Mouse (Mus musculus): ENCODE measurements around the gene Gbf1. TPM values are rescaled to one million over a fixed set of nuclear protein-coding genes. Genes with fewer than 3 reads are reported as not detected.
"Not testable (repeated sequence)": the region's sequence is repeated elsewhere in the genome, so short reads cannot be mapped to it uniquely, and the experiment has no call there.

The Gbf1 gene
- 76.1 and 80.5 TPM in 2 replicates for polyA plus RNA-seq (2016; fragmentation: Nextera tagmentation; extraction: Ambion mirVana)

DNA sequence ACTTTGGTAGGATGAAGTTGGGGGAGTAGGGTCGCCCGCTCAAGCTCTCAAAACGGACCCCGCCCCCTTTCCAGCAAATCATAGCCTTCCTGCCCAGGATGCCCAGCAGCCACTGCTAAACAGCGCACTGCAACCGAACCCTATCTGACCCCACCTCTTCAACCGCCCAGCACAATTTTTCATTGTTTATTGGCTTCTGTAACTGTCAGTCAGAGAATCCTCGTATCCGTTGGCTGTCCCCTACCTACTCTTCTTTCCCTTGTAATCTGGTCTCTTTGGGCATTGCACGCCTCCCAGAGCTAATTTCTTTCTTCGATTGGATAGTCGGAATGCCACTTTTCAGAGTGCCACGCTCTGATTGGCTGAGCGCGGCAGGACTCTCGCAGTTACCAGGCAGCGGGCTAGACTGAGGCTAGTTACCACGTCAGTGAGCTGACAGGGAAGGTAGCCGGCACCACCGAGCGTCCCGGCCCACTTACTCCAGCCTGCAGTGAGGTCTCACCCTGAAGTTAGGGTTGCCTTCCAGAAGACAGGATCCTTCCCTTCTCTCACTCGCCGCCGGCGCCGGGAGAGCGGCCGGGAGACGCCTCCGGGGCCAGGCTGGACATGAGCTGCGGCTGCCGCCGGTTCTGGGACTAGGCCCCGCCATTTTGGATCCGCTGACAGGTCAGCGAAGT is at the start of gene Gbf1:
Gene Gbf1, plus strand, starts transcription at position 383 of the 677 bp plus-strand sequence.
- peaks cover 38% of the 10 kb centered on the region for H3K27me3 ChIP-seq
- H3K4me2 ChIP-seq (replicated peaks) = peak within 1 kb of the TSS; percentile 70
- WGBS = under 1% methylated on average over 37 of the region's 37 CpGs
- H3K4me3 ChIP-seq = peak within 1 kb of the TSS; percentile 59
- no peaks in the 10 kb centered on the region for H3K36me3 ChIP-seq
- peak within 1 kb of the TSS; percentile 72 for H3K27ac ChIP-seq
- H3K9me3 ChIP-seq (replicated peaks) = no peaks in the 10 kb centered on the region
- peaks cover 34% of the 10 kb centered on the region for H3K4me1 ChIP-seq
- peak within 1 kb of the TSS; percentile 78 for H3K9ac ChIP-seq
- peak; percentile 100 for ATAC-seq (ENCODE audit: low FRiP score)

- 87% methylated on average over 6 of the region's 6 CpGs for WGBS
- no peaks in the 10 kb centered on the region for H3K9me3 ChIP-seq (replicated peaks)
- H3K9ac ChIP-seq = no peak overlapping the region
- no peaks in the 10 kb centered on the region for H3K36me3 ChIP-seq
- no peaks in the 10 kb centered on the region for H3K4me1 ChIP-seq
- H3K27me3 ChIP-seq = no peaks in the 10 kb centered on the region
- no peak overlapping the region for H3K4me2 ChIP-seq (replicated peaks)
- H3K27ac ChIP-seq = no peak overlapping the region
- no peak overlapping the region for H3K4me3 ChIP-seq
- no peak for ATAC-seq (ENCODE audit: low FRiP score)
Measured at GRCm38 (mm10) chr19:46103437-46104186, 48.7 kb upstream of the Gbf1 start.

- no peaks in the 10 kb centered on the region for H3K4me1 ChIP-seq
- no peaks in the 10 kb centered on the region for H3K9me3 ChIP-seq (replicated peaks)
- H3K9ac ChIP-seq = no peak overlapping the region
- no peak overlapping the region for H3K4me2 ChIP-seq (replicated peaks)
- H3K27me3 ChIP-seq = no peaks in the 10 kb centered on the region
- H3K4me3 ChIP-seq = no peak overlapping the region
- whole genome bisulfite sequencing = 73% methylated on average over 2 of the region's 2 CpGs
- no peak for ATAC-seq (ENCODE audit: low FRiP score)
- no peak overlapping the region for H3K27ac ChIP-seq
- H3K36me3 ChIP-seq = no peaks in the 10 kb centered on the region
Measured at GRCm38 (mm10) chr19:46104187-46104557, 48.1 kb upstream of the Gbf1 start.

- Histone ChIP-seq H3K36me3 (no peaks in the 10 kb centered on the region), H3K9ac (no peak overlapping the region), H3K27me3 (no peaks in the 10 kb centered on the region), H3K9me3 (replicated peaks) (no peaks in the 10 kb centered on the region), H3K27ac (no peak overlapping the region), H3K4me1 (no peaks in the 10 kb centered on the region), H3K4me2 (replicated peaks) (no peak overlapping the region), H3K4me3 (no peak overlapping the region)
- WGBS = 71% methylated on average over 2 of the region's 2 CpGs
- no peak for ATAC-seq (ENCODE audit: low FRiP score)
Measured at GRCm38 (mm10) chr19:46110214-46110613, 42.1 kb upstream of the Gbf1 start.

DNA sequence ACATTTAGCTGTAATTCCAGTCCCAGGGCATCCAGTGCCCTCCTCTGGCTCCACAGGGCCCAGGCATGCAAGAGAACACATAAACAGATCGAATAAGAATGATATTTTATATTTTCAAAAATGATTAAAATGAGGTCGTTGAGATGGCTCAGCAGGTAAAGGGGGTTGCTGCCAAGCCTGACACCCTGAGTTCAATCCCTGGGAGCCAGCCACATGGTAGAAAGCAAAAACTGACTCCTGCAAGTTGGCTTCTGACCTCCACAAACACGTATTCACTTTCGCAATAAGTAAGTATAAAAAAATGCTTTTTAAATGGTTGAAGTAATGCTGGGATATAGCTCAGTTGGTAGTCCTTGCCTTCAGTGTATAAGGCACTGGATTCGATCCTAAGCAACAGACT is 41.5 kb upstream of the Gbf1 start:
- Histone ChIP-seq H3K36me3 (no peaks in the 10 kb centered on the region), H3K4me2 (replicated peaks) (no peak overlapping the region), H3K27ac (no peak overlapping the region), H3K9ac (no peak overlapping the region), H3K4me1 (no peaks in the 10 kb centered on the region), H3K27me3 (no peaks in the 10 kb centered on the region), H3K4me3 (no peak overlapping the region), H3K9me3 (replicated peaks) (no peaks in the 10 kb centered on the region)
- no peak for ATAC-seq (ENCODE audit: low FRiP score)
- 87% methylated on average over 5 of the region's 5 CpGs for WGBS

- Histone ChIP-seq H3K9ac (no peak overlapping the region), H3K27ac (no peak overlapping the region), H3K4me1 (no peaks in the 10 kb centered on the region), H3K27me3 (no peaks in the 10 kb centered on the region), H3K4me3 (no peak overlapping the region), H3K9me3 (replicated peaks) (no peaks in the 10 kb centered on the region), H3K36me3 (no peaks in the 10 kb centered on the region), H3K4me2 (replicated peaks) (no peak overlapping the region)
- WGBS = 63% methylated on average over 4 of the region's 4 CpGs
- ATAC-seq (ENCODE audit: low FRiP score) = no peak
Measured at GRCm38 (mm10) chr19:46114617-46115016, 37.7 kb upstream of the Gbf1 start.

GRCm38 (mm10) chr19:46119458-46119857 is 32.9 kb upstream of the Gbf1 start:
- Histone ChIP-seq H3K36me3 (no peaks in the 10 kb centered on the region), H3K27ac (no peak overlapping the region), H3K4me2 (replicated peaks) (no peak overlapping the region), H3K9ac (no peak overlapping the region), H3K27me3 (no peaks in the 10 kb centered on the region), H3K4me3 (no peak overlapping the region), H3K4me1 (no peaks in the 10 kb centered on the region), H3K9me3 (replicated peaks) (no peaks in the 10 kb centered on the region)
- WGBS = 89% methylated on average over 3 of the region's 3 CpGs
- ATAC-seq (ENCODE audit: low FRiP score) = no peak

GRCm38 (mm10) chr19:46120872-46121271 is 31.4 kb upstream of the Gbf1 start:
- Histone ChIP-seq H3K9ac (no peak overlapping the region), H3K4me1 (no peaks in the 10 kb centered on the region), H3K4me2 (replicated peaks) (no peak overlapping the region), H3K27ac (no peak overlapping the region), H3K9me3 (replicated peaks) (no peaks in the 10 kb centered on the region), H3K4me3 (no peak overlapping the region), H3K36me3 (no peaks in the 10 kb centered on the region), H3K27me3 (no peaks in the 10 kb centered on the region)
- no peak for ATAC-seq (ENCODE audit: low FRiP score)
- WGBS = 77% methylated on average over 6 of the region's 6 CpGs

- 83% methylated on average over 3 of the region's 3 CpGs for WGBS
- no peaks in the 10 kb centered on the region for H3K4me1 ChIP-seq
- peaks cover 4% of the 10 kb centered on the region for H3K27me3 ChIP-seq
- H3K27ac ChIP-seq = no peak overlapping the region
- H3K36me3 ChIP-seq = no peaks in the 10 kb centered on the region
- ATAC-seq (ENCODE audit: low FRiP score) = no peak
- no peaks in the 10 kb centered on the region for H3K9me3 ChIP-seq (replicated peaks)
- no peak overlapping the region for H3K4me2 ChIP-seq (replicated peaks)
- no peak overlapping the region for H3K4me3 ChIP-seq
- no peak overlapping the region for H3K9ac ChIP-seq
Measured at GRCm38 (mm10) chr19:46123876-46124275, 28.4 kb upstream of the Gbf1 start.

DNA sequence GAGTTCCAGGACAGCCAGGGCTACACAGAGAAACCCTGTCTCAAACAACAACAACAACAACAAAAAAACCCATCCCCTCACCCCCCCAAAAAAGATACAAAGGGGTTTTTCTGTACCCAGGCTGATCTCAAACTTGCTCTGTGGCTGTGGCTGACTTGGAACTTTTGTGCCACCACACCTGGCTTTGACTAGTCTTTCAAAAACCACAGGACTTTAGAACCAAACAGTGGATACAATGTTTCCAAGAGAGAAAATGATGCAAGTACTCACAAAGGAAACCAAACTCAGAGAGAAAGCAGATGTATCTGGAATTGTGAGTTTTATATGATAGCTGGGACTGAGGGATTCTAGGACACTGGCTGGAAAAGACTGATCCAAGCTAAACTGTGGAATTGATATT is 27.7 kb upstream of the Gbf1 start:
- ATAC-seq (ENCODE audit: low FRiP score) = no peak
- H3K27ac ChIP-seq = no peak overlapping the region
- H3K9me3 ChIP-seq (replicated peaks) = no peaks in the 10 kb centered on the region
- H3K4me3 ChIP-seq = no peak overlapping the region
- no peak overlapping the region for H3K4me2 ChIP-seq (replicated peaks)
- H3K9ac ChIP-seq = no peak overlapping the region
- no peaks in the 10 kb centered on the region for H3K36me3 ChIP-seq
- no peaks in the 10 kb centered on the region for H3K4me1 ChIP-seq
- H3K27me3 ChIP-seq = peaks cover 4% of the 10 kb centered on the region

DNA sequence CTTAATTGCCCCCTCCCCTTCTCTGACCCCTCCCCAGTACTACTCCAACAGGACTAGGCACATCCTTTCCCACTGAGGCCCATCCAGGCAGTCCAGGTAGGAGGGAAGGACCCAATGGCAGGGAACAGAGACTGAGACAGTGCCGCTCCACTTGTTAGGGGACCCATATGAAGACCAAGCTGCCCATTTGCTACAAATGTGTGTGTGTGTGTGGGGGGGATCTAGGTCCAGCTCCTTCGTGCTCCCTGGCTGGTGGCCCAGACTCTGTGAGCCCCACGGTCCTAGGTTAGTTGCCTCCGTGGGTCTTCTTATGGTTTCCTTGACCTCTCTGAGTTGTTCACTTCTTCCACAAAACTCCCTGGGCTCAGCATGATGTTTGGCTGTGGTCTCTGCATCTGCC is 26.0 kb upstream of the Gbf1 start:
- Histone ChIP-seq H3K4me3 (no peak overlapping the region), H3K4me1 (no peaks in the 10 kb centered on the region), H3K36me3 (no peaks in the 10 kb centered on the region), H3K4me2 (replicated peaks) (no peak overlapping the region), H3K9me3 (replicated peaks) (no peaks in the 10 kb centered on the region), H3K27ac (no peak overlapping the region), H3K27me3 (peaks cover 18% of the 10 kb centered on the region), H3K9ac (no peak overlapping the region)
- 79% methylated on average over 4 of the region's 4 CpGs for WGBS
- ATAC-seq (ENCODE audit: low FRiP score) = no peak

GRCm38 (mm10) chr19:46129737-46130136 is 22.6 kb upstream of the Gbf1 start:
- H3K4me1 ChIP-seq; H3K9me3 ChIP-seq (replicated peaks); ATAC-seq (ENCODE audit: low FRiP score); H3K9ac ChIP-seq; H3K27ac ChIP-seq; H3K4me3 ChIP-seq; H3K36me3 ChIP-seq; H3K4me2 ChIP-seq (replicated peaks): not testable (repeated sequence)
- 70% methylated on average over 6 of the region's 6 CpGs for WGBS
- H3K27me3 ChIP-seq = peaks cover 52% of the 10 kb centered on the region

DNA sequence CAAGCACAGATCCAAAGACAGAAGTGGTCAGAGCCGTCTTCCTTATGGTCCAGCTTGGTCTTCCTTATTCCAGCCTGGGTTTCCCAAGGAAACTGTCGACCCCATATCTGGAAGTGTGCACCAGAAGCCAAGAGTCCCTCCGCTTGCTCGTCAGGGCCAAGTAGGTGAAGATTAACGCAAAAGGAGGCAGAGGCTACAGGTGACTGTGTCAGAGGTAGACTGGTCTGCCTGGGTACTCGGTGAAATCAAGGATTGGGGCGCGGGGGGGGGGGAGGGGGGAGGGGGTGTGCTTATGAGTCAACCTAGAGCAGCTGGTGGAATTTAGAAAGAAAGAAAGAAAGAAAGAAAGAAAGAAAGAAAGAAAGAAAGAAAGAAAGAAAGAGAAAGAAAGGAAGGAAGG is 21.0 kb upstream of the Gbf1 start:
- Histone ChIP-seq H3K36me3 (no peaks in the 10 kb centered on the region), H3K9ac (no peak overlapping the region), H3K4me2 (replicated peaks) (peak overlapping the region; percentile 33), H3K27me3 (peaks cover 64% of the 10 kb centered on the region), H3K4me3 (0 out of 2 replicates have a peak overlapping the region, but pooled peaks have one; percentile 16), H3K4me1 (peaks cover 16% of the 10 kb centered on the region), H3K27ac (no peak overlapping the region), H3K9me3 (replicated peaks) (no peaks in the 10 kb centered on the region)
- WGBS = 11% methylated on average over 6 of the region's 8 CpGs
- no peak for ATAC-seq (ENCODE audit: low FRiP score)
